Mouse (Mus musculus) gastrocnemius, adult 2 months (tissue): Measurements from ENCODE around the gene Cdk19. TPM values are rescaled to one million over a fixed set of nuclear protein-coding genes. Genes with fewer than 3 reads are reported as not detected.

ENCODE experiments used
- DNase-seq: peaks from one replicate; pipeline ENCODE4 v3.0.0; 2022
- H3K27ac ChIP-seq: fragments of 200-600 bp; 2 replicates; pipeline ENCODE4 v1.8.1; 2022; ENCODE audit warnings: mild to moderate bottlenecking
- H3K4me3 ChIP-seq: fragments of 200-600 bp; 2 replicates; pipeline ENCODE4 v1.8.1; 2022; ENCODE audit warnings: mild to moderate bottlenecking, moderate library complexity
- CTCF ChIP-seq: fragments of 200-600 bp; IDR thresholded peaks from 2 replicates; pipeline ENCODE4 v1.8.1; 2022; ENCODE audit warnings: antibody characterized with exemption, mild to moderate bottlenecking, moderate library complexity
- intact Hi-C: fragments of 180-260 bp; cut with DNase I; formaldehyde crosslinking; loops from one replicate; pipeline ENCODE4 v1.15.1; 2025
- total RNA-seq, 2 experiments: library from RNA; stranded (reverse); gene quantifications; 2 replicates each; pipeline ENCODE4 v1.2.3; 2021

The Cdk19 gene
- total RNA-seq, 2 experiments from 2014 or later, result 5.9 to 32.3 TPM

DNA sequence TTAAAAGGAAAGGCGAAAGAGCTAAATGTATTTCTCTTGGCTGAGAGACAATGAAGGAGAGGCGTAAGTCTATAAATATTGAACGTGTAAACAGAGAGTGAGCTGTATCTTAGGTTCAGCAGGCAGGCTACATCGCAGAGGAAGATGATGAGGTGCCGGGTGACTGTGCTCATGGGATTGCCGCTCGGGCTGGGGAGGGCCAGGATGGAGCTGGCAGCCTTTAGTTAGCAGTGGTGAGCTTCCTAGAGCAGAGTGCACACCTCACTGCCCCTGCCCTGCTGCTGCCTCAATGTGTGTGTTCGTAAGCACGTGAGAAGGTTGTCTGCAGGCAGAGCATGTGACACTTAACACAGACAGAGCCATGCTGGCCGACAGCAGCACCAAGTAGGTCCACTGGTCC is 101.4 kb downstream of the Cdk19 start:
- no peak overlapping the region for H3K27ac ChIP-seq
- TF ChIP-seq CTCF, result no peak
- DNase-seq, result no peak
- no peak overlapping the region for H3K4me3 ChIP-seq
- intact Hi-C loops, result no loop called here

DNA sequence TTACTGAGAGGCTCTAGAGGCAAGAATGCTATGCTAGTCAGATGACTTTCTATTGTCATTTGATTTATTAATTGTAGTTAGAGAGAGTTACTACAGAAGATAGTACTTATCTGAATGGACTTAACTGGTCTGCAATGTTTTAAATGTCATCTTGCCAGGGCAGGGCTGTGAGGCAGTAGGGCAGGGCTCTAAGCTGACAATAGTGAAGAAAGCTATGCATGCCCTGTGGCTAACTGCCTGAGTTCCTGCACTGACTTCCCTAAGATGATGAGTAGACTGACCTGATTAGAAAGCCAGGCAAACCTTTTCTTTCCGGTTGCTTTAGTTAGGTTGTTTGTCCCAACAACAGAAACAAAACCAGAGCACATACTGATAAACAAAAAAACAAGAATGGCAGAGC is 102.7 kb downstream of the Cdk19 start:
- Histone ChIP-seq H3K27ac (no peak overlapping the region), H3K4me3 (no peak overlapping the region)
- intact Hi-C loops, result no loop called here
- DNase-seq, result no peak
- TF ChIP-seq CTCF, result no peak

DNA sequence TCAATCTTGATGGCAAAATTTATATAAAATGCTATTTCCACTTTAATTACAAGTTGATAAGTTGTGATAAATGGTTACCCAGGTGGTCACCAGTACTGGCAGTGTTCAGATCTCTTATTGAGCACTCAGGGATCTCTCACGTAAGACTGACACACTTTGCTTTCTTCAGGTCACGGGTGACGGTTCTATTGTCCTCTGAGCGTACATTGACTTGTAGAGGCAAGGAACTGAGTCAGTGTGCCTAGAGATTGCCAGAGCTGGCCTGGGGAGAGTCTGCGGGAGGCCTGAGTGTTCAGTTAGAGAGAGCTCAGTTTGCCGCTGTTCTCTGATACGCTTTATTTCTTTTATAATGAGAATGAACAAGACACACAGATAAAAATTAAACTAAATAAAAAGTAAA is 104.0 kb downstream of the Cdk19 start:
- Histone ChIP-seq H3K4me3 (no peak overlapping the region), H3K27ac (no peak overlapping the region)
- intact Hi-C loops, result no loop called here
- no peak for TF ChIP-seq CTCF
- no peak for DNase-seq

DNA sequence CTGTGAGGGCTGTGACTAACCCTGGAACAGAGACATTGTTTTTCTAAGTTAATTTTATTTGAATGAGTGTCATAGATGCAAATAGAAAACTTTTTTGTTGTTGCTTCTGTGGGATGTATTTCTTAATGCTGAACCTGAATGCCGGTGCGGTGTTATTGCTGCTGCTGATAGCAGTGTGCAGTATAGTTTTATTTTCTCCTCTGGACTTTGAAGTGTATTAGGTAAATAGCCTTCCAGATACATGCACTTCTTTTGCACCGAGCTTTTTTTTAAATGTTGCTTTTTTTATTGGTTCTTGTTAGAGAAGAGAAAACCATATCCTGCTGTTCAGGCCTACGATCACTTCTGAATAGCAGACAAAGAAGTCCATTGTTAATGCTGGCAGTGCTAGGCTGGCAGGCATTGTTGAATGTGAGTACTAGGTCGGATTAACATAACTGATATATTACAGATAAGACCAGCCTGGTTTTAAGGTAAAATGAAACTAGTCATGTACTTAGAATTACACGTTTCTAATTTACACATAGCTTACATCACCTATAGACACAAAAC is 104.5 kb downstream of the Cdk19 start:
- Histone ChIP-seq H3K4me3 (no peak overlapping the region), H3K27ac (no peak overlapping the region)
- intact Hi-C loops, result no loop called here
- DNase-seq, result no peak
- no peak for TF ChIP-seq CTCF

DNA sequence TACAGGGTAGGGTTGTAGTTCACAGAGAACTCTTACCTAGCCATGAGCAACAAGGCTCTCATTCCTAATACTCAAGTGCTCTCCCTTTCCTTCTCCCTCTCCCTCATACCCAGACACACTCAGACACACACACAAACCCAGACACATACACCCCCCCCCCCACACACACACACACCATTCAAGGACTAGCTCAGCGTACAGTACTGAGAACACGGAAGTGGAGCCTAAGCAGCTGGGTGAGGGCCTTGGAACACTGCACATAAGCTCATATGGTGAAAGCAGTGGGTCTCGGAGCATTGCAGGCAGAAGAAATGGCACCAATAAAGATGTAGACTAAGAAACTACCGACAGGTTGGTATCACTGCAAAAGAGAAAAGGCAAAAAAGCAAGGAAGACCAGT is 105.2 kb downstream of the Cdk19 start:
- TF ChIP-seq CTCF, result no peak
- Histone ChIP-seq H3K27ac (no peak overlapping the region), H3K4me3 (no peak overlapping the region)
- intact Hi-C loops, result no loop called here
- DNase-seq, result no peak

DNA sequence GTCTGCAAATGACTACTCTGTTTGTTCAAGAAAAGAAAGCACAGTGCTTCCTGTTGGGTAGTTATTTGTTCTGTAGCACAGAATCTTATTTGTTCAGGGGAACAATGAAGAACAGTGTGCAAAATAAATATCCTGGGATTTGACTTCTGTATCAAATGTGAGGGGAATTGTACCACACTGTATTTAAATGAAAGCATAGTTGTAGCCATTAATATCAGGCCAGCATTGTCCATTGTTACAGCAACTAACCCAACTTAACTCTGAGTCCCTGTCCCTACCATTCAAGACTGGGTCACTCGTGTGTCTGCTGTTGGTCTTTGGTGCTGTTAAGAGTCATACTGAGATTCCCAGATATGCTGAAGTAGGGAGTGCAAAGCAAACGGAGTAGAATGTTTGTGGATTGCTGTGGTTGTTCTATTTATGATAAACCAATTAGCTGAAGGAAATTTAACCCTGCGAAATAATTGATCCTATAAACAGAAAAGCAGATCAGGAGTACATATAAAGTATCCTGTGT is 106.8 kb downstream of the Cdk19 start:
- TF ChIP-seq CTCF, result no peak
- DNase-seq, result no peak
- no peak overlapping the region for H3K27ac ChIP-seq
- intact Hi-C loops, result no loop called here
- H3K4me3 ChIP-seq, result no peak overlapping the region

DNA sequence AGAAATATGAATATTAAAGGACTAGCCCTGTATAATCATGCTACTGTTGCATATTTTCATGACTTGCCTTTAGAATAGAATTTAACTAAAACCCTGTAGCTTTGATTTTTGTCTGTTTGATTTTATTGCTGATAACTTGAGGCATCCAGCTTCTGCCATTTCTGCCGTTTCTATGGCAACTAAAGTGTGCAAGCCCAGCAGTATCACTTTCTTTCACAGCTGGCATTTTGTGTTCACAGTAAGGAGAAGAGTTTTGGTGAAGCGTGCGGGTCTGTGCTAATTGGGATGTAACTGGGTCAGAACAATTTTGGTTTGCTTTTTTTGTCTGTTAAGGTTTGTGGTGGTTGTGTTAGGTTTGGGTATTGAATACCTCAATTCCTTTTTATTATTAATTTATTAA is 107.3 kb downstream of the Cdk19 start:
- TF ChIP-seq CTCF, result no peak
- no peak for DNase-seq
- Histone ChIP-seq H3K27ac (no peak overlapping the region), H3K4me3 (no peak overlapping the region)
- intact Hi-C loops, result no loop called here

DNA sequence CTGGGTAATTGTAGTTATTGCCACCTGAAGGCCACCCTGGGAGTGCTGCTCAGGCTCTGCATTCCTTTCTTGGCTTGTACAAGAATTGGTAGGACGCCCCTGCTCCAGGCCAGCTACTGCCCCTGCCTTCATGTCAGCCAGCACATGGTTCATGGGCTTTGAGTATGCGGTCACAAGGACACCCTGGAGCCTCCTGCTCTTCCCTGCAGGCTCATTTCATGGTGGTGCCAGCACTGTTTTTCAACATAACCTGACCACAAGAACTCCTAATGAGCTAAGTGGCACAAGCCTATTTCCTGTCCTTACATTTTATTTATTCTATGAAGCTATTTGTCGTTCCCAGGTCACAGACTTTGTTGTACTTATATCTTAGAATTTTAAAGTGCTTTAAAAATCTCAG is 107.9 kb downstream of the Cdk19 start:
- H3K4me3 ChIP-seq, result no peak overlapping the region
- TF ChIP-seq CTCF, result no peak
- intact Hi-C loops, result no loop called here
- no peak for DNase-seq
- H3K27ac ChIP-seq, result no peak overlapping the region

DNA sequence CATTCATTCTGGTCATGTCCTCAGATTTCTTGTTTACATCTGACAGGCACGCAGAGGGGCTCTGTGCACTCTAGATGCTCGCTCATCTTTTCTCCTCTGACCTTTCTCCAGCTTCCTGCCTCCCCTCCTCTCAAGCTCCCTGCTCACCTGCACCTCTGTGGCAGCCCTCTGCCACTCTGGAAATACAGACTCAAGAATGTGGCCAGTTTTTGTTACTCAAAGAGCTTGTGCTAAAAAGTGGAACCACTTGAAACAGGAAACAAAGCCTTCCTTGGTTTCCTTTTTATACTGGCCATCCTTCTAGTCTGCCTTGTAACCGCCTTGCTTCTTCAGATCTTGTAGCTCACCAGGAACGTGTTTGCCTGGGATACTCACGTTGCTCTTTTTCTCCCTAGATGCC is 108.6 kb downstream of the Cdk19 start:
- TF ChIP-seq CTCF, result no peak
- DNase-seq, result no peak
- peak overlapping the region; percentile 24; the same call in 1 of the 2 replicates for H3K27ac ChIP-seq
- intact Hi-C loops, result no loop called here
- H3K4me3 ChIP-seq, result no peak overlapping the region

DNA sequence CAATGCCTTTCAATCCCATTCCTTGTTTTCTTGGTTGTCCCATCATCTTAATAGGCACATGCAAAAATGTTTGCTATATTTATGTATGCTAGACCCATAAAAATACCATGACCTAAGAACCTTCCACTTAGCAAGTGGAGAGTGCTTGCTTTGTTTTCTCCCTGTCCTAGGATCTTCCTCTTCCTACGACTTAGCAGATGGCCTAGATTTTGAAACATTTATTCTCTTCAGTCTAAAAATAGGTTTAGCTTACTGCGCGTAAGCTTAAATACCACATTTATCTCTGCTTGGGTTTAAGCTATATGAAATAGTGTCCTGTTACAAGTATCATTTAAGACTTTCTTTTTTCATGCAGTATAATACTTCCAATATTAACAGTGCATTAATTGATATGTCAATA is 109.1 kb downstream of the Cdk19 start:
- no peak for DNase-seq
- Histone ChIP-seq H3K4me3 (no peak overlapping the region), H3K27ac (peak overlapping the region; percentile 24; the same call in 1 of the 2 replicates)
- intact Hi-C loops, result no loop called here
- no peak for TF ChIP-seq CTCF

DNA sequence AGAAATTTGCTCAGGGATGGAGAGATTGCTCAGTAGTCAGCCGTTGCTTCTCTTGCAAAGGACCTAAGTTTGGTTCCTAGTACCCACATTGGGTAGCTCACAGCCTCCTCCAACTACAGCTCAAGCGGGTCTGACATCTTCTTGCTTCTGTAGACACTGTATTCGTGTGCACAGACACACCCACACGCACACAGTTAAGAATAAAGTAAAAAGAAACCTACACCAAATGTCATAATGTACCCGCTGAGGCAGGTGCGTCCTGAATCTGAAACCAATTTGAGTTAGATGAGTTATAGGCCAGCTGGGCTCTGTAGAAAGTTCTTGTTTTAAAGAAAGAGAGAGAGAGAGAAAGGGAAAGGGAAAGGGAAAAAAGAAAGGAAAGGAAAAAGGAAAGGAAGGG is 110.2 kb downstream of the Cdk19 start:
- no peak for DNase-seq
- intact Hi-C loops, result no loop called here
- no peak overlapping the region for H3K27ac ChIP-seq
- TF ChIP-seq CTCF, result no peak
- no peak overlapping the region for H3K4me3 ChIP-seq

DNA sequence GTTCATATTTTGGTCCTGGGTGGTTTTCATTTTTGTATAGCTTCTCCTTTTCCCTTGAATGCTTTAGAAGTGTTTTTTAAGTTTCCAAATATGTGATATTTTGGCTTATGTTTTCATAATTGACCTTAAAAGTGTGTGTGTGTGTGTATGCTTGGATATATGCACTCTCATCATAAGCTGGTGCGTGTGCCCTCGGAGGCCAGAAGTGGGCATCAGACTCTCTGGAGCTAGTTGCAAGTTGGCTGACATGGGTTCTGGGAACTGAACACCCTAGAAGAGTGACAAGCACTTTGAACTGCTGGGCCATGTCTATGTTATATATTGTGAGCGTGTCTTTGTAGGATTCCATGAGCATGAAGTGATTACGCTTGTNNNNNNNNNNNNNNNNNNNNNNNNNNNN is 110.8 kb downstream of the Cdk19 start:
- no peak for DNase-seq
- intact Hi-C loops, result no loop called here
- TF ChIP-seq CTCF, result no peak
- Histone ChIP-seq H3K27ac (no peak overlapping the region), H3K4me3 (no peak overlapping the region)

DNA sequence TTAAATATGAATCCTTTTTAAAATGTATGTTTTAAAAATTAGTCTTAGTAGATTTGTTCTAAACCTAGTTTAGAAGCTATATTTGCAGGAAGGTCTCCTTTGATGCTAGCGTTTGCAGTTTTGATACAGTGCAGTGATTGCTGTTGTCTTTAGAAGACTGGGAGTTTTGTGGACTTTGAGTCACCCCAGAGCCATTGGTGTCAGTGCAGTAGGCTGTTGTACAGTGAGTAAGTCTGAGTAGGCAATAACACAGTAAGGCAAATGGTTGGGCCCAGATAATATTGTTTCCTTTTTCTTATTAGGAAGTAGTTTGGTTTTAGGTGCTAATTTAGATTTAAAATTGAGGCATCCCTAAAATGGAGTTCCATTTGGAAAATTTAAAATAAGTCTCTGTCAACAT is 117.8 kb downstream of the Cdk19 start:
- H3K27ac ChIP-seq, result no peak overlapping the region
- H3K4me3 ChIP-seq, result no peak overlapping the region
- no peak for TF ChIP-seq CTCF
- intact Hi-C loops, result no loop called here
- DNase-seq, result no peak

DNA sequence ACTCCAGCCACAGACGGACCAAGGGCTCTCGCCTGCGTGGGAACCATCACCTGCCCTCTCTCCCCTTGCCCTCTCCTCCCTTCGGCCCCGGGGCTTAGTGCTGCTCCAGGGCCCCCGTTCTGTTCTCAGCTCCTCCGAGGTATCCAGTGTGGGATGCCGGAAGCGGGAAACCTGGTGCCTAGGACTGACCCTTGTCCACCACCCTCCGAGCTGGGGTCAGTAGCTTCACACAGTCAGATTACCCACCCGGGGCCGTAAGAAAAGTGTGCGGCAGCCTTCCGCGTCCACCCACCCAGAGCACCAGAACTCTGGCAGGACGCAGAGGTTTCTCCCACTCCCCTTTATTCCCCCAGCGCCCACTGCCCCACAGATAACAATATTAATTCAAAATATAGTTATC is 119.8 kb downstream of the Cdk19 start:
- intact Hi-C loops, result no loop called here
- Histone ChIP-seq H3K27ac (no peak overlapping the region), H3K4me3 (no peak overlapping the region)
- no peak for DNase-seq
- TF ChIP-seq CTCF, result no peak
